Mouse (Mus musculus): ENCODE measurements at regions not wholly inside any gene's neighbourhood (a gene's known extent, or its start where the extent isn't known, plus 50 kb on each side); places are given as distances from the start of the nearest gene placed in this dataset.

- DNase-seq, result no peak
Observed at GRCm38 (mm10) chr3:38397615-38397956, 87.1 kb downstream of the Ankrd50 start.

DNA sequence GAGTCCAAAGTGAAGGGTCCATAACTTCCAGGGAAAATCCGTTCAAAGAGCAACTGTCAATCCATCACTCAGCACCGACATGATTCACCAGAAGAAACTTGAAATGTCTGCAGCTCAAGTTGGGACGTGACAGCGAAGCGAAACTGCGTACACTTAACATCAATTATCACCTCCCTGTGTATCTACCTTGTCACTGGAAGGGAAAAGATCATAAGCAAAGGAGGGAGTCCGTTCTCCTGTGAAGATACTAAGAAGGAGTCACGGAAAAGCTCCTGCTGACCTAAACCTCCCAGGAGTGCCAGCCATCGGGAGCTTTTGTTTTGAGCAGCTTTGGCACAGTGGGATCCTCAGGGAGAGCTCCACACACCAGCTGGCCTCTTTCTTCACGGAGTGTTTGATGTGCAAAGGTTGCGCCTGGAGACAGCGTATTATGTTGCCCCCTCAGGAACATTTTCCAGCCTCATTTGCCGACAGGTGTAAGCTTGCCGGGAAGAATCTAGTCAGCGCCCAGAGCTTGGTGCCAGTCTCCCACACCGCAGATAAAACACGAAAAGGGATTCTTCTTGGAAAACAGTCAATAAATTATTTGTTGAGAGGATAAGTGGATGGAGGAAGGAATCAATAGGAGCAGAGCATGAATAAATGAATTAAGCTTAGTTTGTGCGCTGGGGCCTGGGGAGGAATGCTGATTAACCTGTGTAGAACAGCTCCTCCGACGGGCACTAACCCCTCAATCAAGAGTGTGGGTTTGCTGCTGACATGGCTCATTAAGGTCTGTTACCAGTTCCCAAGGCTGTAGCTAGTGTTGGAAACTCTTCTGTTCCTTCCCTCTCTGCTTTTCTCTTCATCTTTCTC is 87.7 kb downstream of the Ankrd50 start:
- DNase-seq, result no peak

DNA sequence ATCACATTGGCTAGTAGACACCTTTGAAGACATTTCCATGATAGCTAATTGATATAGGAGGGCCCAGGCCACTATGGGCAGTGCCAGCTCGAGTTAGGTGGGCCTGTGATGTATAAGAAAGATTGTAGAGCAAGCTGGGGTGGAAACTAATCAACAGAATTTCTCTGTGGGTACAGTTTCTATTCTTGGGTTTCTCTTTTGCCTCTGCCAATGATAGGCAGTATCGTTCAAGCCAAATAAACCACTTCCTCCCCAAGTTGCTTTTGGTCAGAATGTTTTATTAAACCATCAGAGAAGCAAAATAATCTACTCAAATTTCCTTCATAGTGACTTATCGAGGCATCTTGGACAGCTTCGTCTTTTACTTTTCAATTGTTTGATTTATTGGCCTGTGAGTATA is 90.3 kb downstream of the Ankrd50 start:
- no peak for DNase-seq

- DNase-seq, result no peak
Observed at GRCm38 (mm10) chr3:38389647-38390046, 95.0 kb downstream of the Ankrd50 start.

DNA sequence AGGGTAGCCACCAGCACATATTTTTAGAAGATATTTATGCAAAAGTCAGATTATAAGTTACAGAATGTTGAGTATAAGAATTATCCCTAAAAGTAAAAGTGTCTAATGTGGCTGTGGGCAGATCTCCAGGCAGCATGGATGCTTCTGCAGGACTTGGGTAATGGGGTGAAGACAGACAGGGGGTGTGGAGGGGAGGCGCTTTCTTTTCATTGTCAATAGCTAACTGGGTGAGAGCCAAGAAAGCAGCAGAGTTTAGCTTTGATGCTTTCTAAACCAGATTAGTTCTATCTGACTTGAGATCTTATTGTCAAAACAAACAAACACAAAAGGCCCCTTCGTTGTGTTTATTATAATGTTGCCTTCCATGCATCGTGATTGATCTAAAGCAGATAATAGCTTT is 95.7 kb downstream of the Ankrd50 start:
- DNase-seq, result no peak

DNA sequence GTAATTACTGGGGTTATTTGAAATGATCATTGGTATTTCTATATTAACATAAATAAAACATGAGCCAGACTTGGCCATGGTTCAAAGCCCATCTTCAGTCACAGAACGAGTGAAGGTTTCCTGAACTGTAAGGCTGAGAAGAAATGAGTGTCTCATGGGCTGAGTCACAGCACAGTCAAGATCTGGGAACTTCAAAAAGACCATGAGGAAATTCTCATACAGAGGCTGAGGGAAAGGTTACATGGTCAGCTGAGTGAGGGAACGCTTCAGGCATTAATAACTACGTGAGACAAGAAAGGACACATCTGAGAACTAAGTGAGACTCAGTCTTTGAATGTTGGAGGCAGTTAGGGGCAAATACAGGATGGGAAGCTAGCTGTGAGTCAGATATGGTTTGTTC is 101.9 kb downstream of the Ankrd50 start:
- no peak for DNase-seq

DNA sequence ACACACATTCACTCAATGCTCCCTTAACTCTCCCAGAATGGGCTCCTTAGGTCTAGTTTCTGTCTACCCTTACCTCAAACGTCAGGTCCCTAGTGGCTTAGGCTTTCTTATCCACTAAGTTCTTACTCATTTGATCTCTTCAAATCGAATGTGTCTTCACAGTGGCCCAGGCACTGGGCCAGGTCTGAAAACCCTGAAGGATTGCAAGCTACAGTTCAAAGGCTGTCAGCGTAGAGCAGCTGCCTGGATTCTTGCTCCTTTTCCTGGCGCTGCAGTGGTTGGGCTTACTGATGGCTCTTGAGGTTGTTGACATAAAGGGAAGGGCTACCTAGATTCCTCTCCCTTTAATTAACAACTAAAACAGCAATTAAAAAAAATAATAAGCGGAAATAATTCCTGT is 103.0 kb downstream of the Ankrd50 start:
- peak; percentile 25 for DNase-seq

- DNase-seq, result no peak
Observed at GRCm38 (mm10) chr3:38373690-38374089, 111.0 kb downstream of the Ankrd50 start.

GRCm38 (mm10) chr3:38371702-38372101 is 112.9 kb downstream of the Ankrd50 start:
- no peak for DNase-seq

DNA sequence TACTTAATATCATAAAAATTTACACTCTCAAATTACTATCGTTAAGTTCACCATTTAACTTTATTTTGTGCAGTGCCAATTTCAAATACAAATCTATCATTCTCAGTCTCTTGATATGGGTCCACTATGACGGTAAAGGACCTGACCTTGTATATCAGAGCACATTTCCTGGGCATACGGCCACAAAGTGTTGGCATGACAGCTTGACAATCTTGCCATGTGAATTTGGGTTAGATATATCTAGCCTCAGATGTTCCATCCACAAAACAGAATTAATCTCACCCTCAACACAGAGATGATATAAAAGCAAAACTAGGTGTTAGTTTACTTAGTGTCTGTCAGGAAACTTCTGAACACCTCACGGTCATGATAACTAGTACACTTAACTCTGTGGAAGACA is 120.8 kb downstream of the Ankrd50 start:
- peak; percentile 49 for DNase-seq

DNA sequence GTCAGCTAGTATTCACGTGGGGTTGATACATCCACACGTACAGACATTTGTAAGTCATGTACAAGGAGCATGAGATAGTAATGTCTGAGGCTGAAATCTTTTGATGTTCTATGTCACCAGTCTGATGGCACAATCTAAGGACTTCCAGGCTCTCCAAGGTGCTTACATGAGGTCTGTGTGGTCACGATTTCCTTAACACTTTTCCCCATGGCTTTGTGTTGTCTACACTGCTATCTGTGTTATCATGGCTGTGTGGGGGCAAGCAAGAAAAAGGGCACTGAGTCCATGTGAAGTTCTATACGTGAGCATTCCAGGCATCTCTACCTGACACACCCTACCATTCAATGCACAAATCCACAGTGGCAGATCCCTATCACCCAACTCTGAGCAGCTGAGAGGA is 123.2 kb downstream of the Ankrd50 start:
- no peak for DNase-seq

- DNase-seq, result peak; percentile 22
Observed at GRCm38 (mm10) chr3:38360974-38361373, 123.7 kb downstream of the Ankrd50 start.

GRCm38 (mm10) chr3:38360421-38360921 is 124.2 kb downstream of the Ankrd50 start:
- DNase-seq, result no peak

DNA sequence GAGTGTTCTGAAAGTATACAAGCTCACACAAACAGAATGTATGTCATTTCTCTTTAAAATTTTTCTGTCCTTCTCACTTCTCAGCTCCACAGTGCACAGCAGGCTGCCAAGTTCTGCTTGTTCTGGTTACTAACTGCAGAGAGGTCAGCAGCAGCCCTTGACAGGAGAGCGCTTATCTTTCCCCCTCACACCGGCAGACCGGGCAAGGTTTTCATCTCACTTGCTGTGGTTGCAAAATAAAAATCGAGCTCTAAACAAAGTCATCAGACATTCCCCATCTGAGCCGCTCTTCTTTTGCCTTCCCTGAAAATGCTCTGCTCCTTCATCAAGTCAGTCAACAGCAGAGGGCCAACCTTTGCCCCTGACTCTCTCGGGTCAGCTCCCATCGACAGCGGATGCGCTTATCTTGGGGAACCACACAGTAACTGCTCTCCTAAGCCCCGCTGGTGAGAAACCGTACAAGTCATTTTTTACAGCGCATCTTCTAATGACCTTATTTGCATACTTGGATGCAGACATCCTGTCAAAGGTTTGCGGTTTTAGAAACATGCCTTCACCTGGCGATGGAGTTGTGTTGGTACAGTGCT is 126.6 kb downstream of the Ankrd50 start:
- DNase-seq, result peak; percentile 60

GRCm38 (mm10) chr3:38344283-38344682 is 140.4 kb downstream of the Ankrd50 start:
- DNase-seq, result no peak

- DNase-seq, result no peak
Observed at GRCm38 (mm10) chr3:38341666-38342065, 143.0 kb downstream of the Ankrd50 start.

- no peak for DNase-seq
Observed at GRCm38 (mm10) chr3:38333321-38333910, 151.2 kb downstream of the Ankrd50 start.

- no peak for DNase-seq
Observed at GRCm38 (mm10) chr3:38331169-38331568, 153.5 kb downstream of the Ankrd50 start.

DNA sequence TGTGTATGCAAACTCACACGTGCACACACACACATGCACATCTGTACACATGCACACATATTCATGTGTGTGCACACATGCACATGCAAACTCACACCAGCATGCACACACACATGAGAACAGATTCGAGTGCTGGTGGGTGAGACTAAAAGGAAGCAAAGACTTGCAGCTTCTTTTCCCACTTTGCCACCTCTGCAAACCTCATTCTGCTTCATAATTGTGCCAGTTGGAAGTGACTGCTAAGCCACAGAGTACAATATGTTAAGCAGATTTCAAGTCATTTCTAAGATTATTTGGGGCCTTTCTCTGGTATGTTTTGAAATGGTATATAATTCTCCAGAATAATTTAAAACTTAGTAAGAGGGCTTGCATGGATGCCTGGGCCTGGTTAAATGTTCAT is 157.4 kb downstream of the Ankrd50 start:
- no peak for DNase-seq

- no peak for DNase-seq
Observed at GRCm38 (mm10) chr3:38326211-38326610, 158.4 kb downstream of the Ankrd50 start.

DNA sequence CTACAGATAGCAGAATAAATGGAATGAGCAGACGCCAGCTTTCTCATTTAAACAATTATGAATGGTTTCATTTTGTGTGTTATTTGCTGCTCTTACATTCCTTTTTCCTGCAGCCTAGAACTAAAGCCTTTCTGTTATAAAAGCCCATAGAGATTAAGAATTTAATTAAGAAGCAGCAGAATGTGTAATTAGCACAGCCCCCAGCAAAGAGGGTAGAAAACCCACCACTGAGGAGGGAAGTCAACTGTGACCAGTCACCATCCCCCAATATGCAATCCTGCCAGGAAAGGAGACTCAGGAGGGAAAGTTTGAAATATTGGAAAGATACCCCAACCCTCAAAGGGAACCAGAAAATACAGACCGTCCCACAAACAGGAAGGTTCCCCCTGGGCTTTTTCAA is 160.0 kb downstream of the Ankrd50 start:
- no peak for DNase-seq

DNA sequence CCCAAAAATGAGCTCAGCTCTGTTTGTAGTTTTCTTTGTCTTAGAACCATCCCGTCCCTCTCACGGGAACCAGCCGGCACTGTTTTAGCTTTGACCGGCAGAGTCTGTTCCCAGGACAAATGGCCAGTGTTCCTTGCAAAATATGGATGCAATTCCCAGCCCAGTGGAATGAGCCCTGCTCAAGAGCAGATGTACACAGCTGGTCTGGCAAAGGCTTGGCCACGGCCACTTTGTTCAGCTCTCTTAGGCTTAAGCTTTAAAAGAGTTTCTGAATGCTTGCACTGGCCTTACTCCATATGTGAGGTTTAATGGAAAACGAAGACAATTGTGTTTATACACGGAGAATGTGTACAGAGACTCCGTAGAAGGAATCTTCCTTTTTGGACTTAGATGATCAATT is 162.2 kb downstream of the Ankrd50 start:
- DNase-seq, result peak; percentile 78

GRCm38 (mm10) chr3:38321620-38322019 is 163.0 kb downstream of the Ankrd50 start:
- DNase-seq, result no peak

DNA sequence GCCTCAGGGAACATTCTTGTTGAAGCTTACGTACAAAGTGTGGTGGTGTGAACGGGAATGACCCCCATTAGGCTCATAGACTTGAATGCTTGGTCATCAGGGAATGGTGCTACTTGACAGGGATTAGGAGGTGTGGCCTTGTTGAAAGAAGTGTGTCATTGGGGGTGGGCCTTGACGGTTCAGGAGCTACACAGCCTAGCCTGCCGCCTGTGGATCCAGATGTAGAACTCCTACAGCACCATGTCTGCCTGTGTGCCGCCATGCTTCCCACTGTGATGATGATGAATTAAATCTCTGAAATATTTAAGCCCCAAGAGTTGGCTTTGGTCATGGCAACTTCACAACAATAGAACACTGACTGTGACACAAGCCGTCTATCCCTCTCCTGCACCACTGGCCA is 163.6 kb downstream of the Ankrd50 start:
- DNase-seq, result no peak
